Mouse (Mus musculus) lung, postnatal 0 days (tissue): ENCODE results near the gene Aym1. TPM values are rescaled to one million over a fixed set of nuclear protein-coding genes. Genes with fewer than 3 reads are reported as not detected.
A peak's percentile ranks its signal among the peaks of the same experiment; 100 is the strongest.
"Not testable (repeated sequence)": the region's sequence is repeated elsewhere in the genome, so short reads cannot be mapped to it uniquely, and the experiment has no call there.

ENCODE experiments used
- ATAC-seq: fragments of 200-750 bp; cut with Nextera tagmentation; 2 replicates; pipeline ENCODE4 v1.8.0; 2017; ENCODE audit warnings: moderate library complexity
- DNase-seq: peaks from one replicate; pipeline ENCODE4 v3.0.0-alpha.2; 2016; ENCODE audit warnings: low spot score
- H3K27ac ChIP-seq: fragments of 300-500 bp; sonication (generic); 2 replicates; pipeline ENCODE4 v1.5.1; 2014; ENCODE audit warnings: antibody characterized with exemption, mild to moderate bottlenecking, low read length, mixed read lengths
- H3K27me3 ChIP-seq: fragments of 300-500 bp; sonication (generic); replicated peaks from 2 replicates; pipeline ENCODE4 v1.6.1; 2014; ENCODE audit warnings: low read length, mixed read lengths; ENCODE audit not compliant: insufficient read depth
- H3K36me3 ChIP-seq: fragments of 300-500 bp; sonication (generic); 2 replicates; pipeline ENCODE4 v1.6.1; 2014; ENCODE audit warnings: low read length, mixed read lengths; ENCODE audit not compliant: insufficient read depth
- H3K4me1 ChIP-seq: fragments of 300-500 bp; sonication (generic); 2 replicates; pipeline ENCODE4 v1.6.1; 2014; ENCODE audit warnings: antibody characterized with exemption, low read depth, low read length, mixed read lengths; ENCODE audit not compliant: insufficient read depth
- H3K4me2 ChIP-seq: fragments of 300-500 bp; sonication (generic); replicated peaks from 2 replicates; pipeline ENCODE4 v1.6.1; 2014; ENCODE audit warnings: low read depth, mild to moderate bottlenecking, low read length, moderate library complexity, mixed read lengths
- H3K4me3 ChIP-seq: fragments of 300-500 bp; sonication (generic); 2 replicates; pipeline ENCODE4 v1.5.1; 2014; ENCODE audit warnings: low read depth, low read length
- H3K9ac ChIP-seq: fragments of 300-500 bp; sonication (generic); replicated peaks from 2 replicates; pipeline ENCODE4 v1.6.1; 2014; ENCODE audit warnings: low read depth, mild to moderate bottlenecking
- H3K9me3 ChIP-seq: fragments of 300-500 bp; sonication (generic); 2 replicates; pipeline ENCODE4 v1.6.1; 2016; ENCODE audit warnings: low read length, mixed read lengths
- CTCF ChIP-seq: IDR thresholded peaks from 2 replicates; pipeline ENCODE4 v1.5.1; 2016; ENCODE audit warnings: antibody characterized with exemption, mild to moderate bottlenecking
- EP300 ChIP-seq: IDR thresholded peaks from 2 replicates; pipeline ENCODE4 v1.6.1; 2016; ENCODE audit warnings: antibody characterized with exemption, mild to moderate bottlenecking, control low read depth
- WGBS: fragments of 180-500 bp; shearing (Covaris S2); extraction: QIAGEN DNeasy Blood & Tissue Kit; methylation state at CpG from one replicate; pipeline ENCODE4 v1.1.7; 2014; 5-methylcytosine and 5-hydroxymethylcytosine counted together
- polyA plus RNA-seq: library from polyadenylated mRNA; unstranded; fragments of >200 nt; fragmentation: Nextera tagmentation; extraction: Ambion mirVana; gene quantifications from 2 replicates; pipeline ENCODE4 v1.2.1, GENCODE M21; 2015

Aym1 gene
- polyA plus RNA-seq, 1 experiment from 2014 or later, result not detected

DNA sequence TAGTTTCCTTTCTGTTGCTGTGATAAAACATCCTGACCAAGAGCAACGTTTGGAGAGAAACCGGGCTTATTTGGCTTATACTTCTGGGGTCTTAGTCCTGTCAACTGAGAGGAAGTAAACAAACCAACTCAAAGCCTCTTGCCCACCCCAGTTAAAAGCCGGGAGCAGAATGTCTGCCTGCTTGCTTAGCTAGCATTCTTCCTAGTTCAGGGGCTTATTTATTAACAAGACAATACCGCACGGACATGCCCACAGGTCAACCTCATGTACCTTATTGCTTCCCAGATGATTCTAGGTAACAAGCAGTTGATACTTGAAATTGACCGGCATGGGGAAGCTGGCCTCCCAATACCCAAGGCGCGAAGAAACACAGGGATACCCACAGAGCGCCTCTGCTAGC is 20.8 kb upstream of the Aym1 start:
- DNase-seq, result no peak
- no peaks in the 10 kb centered on the region for H3K9me3 ChIP-seq
- 34% methylated on average over 9 of the region's 9 CpGs for WGBS
- H3K4me1 ChIP-seq, result no peaks in the 10 kb centered on the region
- H3K27ac ChIP-seq, result no peak overlapping the region
- H3K27me3 ChIP-seq, result peaks cover 24% of the 10 kb centered on the region
- no peak overlapping the region for H3K4me3 ChIP-seq
- H3K4me2 ChIP-seq, result no peak overlapping the region
- H3K9ac ChIP-seq, result no peak overlapping the region
- no peak for TF ChIP-seq CTCF
- TF ChIP-seq EP300, result no peak
- no peak for ATAC-seq
- no peaks in the 10 kb centered on the region for H3K36me3 ChIP-seq

DNA sequence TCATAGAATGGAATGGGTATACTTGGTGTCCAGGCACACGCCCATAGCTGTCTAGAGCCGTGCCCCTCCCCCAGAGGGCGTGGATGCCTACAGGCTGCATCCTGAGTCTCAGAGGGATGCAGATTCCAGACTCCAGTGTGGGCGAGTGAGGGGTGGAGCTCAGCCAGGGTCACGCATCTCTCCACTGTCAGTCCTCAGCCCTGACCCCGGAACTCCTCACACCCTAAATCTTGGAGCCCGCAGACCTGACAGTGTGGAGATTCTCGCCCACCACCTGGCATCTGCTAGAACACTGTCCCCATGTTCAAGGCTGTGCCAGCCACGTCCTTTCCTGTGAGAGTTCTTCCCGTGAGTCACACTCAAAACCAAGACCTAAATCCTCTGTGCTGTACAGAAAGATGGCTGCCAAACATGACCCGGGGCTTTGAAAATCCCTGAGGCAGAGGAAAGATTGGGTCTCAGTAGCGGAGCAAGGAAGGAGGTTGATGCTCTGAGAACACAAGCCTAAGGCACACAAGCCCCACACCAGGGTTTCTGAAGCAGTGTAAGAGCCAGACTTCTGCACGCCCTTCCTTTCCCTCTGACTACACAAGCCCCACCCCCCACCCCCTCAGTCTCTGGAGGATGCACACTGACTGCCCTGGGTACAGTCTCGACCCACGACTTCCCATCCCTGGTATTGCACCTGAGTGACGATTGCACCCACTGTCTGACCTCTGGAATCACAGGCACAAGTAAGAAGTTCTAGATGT is 12.3 kb upstream of the Aym1 start:
- Histone ChIP-seq H3K27me3 (peaks cover 14% of the 10 kb centered on the region; the same call in 1 of the 2 replicates), H3K36me3 (no peaks in the 10 kb centered on the region), H3K4me3 (no peak overlapping the region), H3K9me3 (no peaks in the 10 kb centered on the region), H3K4me1 (no peaks in the 10 kb centered on the region), H3K9ac (no peak overlapping the region), H3K4me2 (no peak overlapping the region), H3K27ac (no peak overlapping the region)
- 32% methylated on average over 16 of the region's 16 CpGs for WGBS
- no peak for TF ChIP-seq CTCF
- ATAC-seq (no peak), DNase-seq (no peak)

DNA sequence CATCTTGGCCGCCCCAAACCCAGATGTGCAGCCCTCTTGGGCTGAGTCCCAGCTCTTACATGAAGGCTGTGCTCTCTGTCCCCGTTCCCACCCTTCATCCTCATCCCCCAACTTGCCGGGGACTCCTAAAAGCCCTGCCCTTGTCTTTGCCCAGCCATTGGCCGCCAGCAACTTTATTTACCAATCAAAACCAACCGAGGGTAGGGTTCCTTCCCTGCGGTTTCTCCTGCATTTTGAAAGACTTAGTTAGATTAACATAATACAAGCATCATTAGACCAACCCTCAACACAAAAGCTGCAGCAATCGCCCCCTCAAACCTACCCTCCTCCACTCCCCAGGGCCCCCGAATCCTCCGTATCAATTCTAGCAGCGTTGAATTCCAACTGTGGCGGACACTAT is 11.3 kb upstream of the Aym1 start:
- Histone ChIP-seq H3K4me3 (no peak overlapping the region), H3K27ac (no peak overlapping the region), H3K9ac (no peak overlapping the region), H3K27me3 (peaks cover 14% of the 10 kb centered on the region; the same call in 1 of the 2 replicates), H3K36me3 (no peaks in the 10 kb centered on the region), H3K4me1 (no peaks in the 10 kb centered on the region), H3K4me2 (no peak overlapping the region), H3K9me3 (no peaks in the 10 kb centered on the region)
- ATAC-seq (no peak), DNase-seq (no peak)
- 17% methylated on average over 11 of the region's 11 CpGs for WGBS
- TF ChIP-seq EP300, result no peak
- TF ChIP-seq CTCF, result no peak

GRCm38 (mm10) chr5:113346651-113347050 is 10.4 kb upstream of the Aym1 start:
- WGBS, result 49% methylated on average over 6 of the region's 6 CpGs
- H3K4me2 ChIP-seq, H3K27ac ChIP-seq, DNase-seq, H3K4me3 ChIP-seq, H3K9me3 ChIP-seq, ATAC-seq, H3K36me3 ChIP-seq, H3K9ac ChIP-seq, H3K4me1 ChIP-seq: not testable (repeated sequence)
- peaks cover 14% of the 10 kb centered on the region; the same call in 1 of the 2 replicates for H3K27me3 ChIP-seq

DNA sequence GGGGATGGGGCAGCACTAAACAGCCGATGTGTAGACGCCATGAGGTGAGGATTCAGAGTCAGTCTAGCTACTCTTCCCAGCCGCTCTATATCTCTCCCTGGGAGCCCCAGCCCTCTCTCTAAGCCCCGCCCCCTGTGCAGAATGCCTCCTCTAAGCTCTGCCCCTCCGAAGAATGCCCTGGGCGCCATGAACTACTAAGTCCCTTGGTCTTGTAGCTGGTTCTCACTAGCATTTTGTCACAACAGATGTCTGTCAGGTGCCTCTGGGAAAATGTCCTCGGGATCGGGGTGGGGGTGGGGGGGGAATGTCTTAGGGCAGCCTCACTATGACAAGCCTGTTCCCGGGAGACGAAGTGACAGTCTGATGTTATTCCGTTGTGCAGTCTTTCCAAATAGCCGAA is 9.5 kb upstream of the Aym1 start:
- H3K27me3 ChIP-seq, result peaks cover 14% of the 10 kb centered on the region; the same call in 1 of the 2 replicates
- H3K27ac ChIP-seq, result no peak overlapping the region
- WGBS, result 36% methylated on average over 12 of the region's 12 CpGs

GRCm38 (mm10) chr5:113348597-113348996 is 8.5 kb upstream of the Aym1 start:
- Histone ChIP-seq H3K4me2 (no peak overlapping the region), H3K9me3 (no peaks in the 10 kb centered on the region), H3K36me3 (no peaks in the 10 kb centered on the region), H3K4me1 (no peaks in the 10 kb centered on the region), H3K27me3 (peaks cover 14% of the 10 kb centered on the region; the same call in 1 of the 2 replicates), H3K27ac (no peak overlapping the region), H3K9ac (no peak overlapping the region), H3K4me3 (no peak overlapping the region)
- TF ChIP-seq CTCF (peak; percentile 32), EP300 (no peak)
- DNase-seq (no peak), ATAC-seq (no peak)
- 20% methylated on average over 13 of the region's 13 CpGs for WGBS

More for the DNA sequence above, 9.5 kb upstream of the Aym1 start:
- Histone ChIP-seq H3K36me3 (no peaks in the 10 kb centered on the region), H3K4me3 (no peak overlapping the region), H3K9ac (no peak overlapping the region), H3K4me2 (no peak overlapping the region), H3K9me3 (no peaks in the 10 kb centered on the region), H3K4me1 (no peaks in the 10 kb centered on the region)
- ATAC-seq (no peak), DNase-seq (no peak)
- no peak for TF ChIP-seq CTCF
- TF ChIP-seq EP300, result no peak
